Mouse (Mus musculus): ENCODE results near the gene Sc5d.

Gene Sc5d

DNA sequence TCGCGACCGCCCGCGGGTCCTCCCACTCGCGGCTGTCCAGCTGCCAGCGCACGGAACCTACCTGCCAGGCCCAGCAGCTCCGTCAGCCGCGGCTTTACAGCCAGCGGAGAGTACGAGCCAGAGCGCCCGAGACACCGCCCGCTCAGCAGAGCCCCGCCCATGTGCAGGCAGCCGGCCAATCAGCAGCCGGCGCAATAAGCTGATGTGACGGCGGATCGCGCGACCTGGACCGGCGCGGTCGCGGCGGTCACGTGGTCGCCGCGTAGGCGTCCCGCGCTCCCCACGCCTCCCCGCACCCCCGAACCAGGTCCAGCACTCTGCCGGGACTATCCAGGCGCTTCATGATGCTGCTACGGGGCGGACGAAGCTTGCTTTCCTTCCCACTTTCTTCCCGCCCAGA lies at the start of gene Sc5d:
Gene Sc5d, minus strand, starts transcription at position 112 of the 400 bp plus-strand sequence.
- DNase-seq: peak; percentile 96

DNA sequence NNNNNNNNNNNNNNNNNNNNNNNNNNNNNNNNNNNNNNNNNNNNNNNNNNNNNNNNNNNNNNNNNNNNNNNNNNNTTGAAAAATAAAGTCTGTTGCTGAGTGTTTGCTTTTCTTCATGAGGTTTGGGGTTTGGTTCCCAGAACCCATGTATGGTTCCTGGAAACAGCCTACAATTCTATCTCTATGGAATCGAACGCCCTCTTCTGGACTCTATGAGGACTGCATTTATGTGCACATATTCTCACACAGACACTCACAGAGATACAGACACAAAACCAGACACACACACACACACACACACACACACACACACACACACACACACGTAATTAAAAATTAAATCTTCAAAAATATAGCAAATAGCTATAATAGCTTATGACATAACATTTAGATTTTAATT lies 47.3 kb upstream of the Sc5d start:
- DNase-seq: no peak

DNA sequence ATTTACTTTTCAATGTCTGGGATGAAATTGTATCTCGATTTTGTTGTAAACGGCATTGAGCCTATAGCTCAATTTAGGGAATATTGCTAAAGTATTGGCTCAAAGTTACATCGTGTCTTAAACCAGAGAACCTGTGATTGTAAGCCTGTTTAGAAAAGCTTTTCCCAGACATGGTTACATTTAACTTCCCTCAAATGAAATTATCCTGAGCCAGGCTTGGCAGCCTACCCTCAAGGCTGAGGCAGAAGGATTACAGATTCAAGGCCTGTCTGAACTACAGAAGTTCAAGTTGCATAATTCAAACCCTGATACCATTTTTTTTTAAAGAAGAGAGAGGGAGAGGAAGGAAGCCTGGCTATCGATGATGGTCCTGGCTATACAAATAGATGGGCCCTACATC lies 39.8 kb upstream of the Sc5d start:
- no peak for DNase-seq

DNA sequence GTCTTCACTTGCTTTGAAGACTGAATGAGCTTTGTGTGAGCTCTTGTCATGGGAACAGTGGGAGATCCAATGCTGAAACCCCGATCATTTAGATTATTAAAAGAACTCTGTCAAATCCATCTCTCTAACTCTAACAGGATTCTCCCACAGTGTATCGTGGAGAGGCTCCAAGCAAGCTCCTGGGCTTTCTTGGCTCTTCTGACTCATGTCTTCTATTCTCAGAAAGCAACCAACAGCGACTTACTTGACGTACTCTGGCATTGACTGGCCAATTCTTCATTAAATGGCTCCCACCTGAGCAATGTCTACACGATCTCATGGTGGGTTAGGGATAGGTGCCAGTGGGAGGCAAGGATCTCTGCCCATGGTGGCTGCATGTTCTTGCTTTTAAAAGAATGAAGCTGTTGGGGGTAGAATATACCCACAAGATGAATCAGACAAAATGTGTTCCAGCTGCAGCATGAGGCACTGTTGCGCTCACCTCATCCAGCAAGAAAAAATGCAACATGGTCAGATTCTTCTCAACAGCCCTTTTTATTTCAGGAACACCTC lies 37.1 kb upstream of the Sc5d start:
- no peak for DNase-seq

DNA sequence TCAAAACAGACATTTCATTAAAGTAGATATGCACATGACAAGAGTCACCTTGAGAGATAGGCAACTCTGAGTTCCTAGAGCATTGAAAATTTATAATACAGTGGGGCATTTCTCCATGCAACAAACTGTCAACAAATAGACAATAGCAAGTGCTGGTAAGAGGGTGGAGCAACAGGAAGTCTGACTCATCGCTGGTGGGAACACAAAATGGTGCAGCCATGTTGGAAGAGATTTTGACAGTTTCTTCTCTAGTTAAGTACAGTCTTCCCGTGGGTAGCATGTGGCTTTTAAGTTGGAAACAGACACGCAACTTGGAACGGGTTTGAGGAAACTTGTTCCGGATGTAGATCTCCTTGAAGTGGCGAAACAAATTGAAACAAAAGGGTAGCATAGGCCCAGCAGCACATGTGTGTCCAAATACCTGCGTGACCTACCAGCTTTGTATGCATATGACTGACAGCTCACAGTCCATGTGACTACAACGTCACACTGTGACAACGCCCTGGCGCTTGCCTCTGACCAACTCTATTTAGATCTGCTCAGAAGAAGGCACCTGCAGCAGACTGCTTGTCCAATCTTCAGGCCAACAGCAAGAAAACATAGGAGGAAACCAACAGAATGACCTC lies 32.4 kb upstream of the Sc5d start:
- no peak for DNase-seq

DNA sequence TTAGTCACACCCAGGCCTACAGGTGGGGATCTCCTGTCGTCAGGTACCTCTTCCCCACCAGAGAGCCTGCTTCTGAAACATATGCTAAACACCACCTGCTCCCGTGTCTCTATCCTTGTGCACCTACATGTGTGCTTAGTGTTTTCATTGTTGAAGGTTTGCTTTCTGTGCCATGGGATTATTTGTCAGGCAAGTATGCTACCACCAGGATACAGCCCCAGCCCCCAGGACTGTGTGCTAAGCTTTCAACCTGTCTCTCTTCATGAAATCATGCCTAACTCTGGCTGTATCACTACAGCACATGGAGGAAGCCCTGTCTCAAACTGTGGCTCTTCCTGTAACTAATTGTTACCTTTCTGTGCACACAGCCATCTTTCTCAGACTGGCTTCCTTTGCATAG lies 30.1 kb upstream of the Sc5d start:
- DNase-seq: no peak

DNA sequence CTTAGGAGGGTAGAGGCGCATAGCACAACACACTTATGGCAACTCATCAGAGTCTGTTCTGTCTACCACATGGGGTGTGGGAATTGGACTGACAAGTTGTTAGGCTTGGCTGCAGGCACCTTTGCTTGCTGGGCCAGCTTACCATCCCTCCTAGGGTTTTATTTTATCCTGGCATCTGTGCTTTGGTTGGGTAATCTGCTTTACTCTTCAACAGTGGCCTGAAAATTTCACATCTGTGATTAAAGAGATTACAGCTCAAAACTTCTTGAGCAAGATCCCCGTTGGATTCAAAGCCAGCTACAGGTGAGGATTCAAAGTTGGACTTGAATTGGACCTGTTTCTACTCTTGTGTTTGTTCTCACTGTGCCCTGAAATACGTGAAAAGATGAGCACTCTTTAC lies 29.5 kb upstream of the Sc5d start:
- DNase-seq: no peak

DNA sequence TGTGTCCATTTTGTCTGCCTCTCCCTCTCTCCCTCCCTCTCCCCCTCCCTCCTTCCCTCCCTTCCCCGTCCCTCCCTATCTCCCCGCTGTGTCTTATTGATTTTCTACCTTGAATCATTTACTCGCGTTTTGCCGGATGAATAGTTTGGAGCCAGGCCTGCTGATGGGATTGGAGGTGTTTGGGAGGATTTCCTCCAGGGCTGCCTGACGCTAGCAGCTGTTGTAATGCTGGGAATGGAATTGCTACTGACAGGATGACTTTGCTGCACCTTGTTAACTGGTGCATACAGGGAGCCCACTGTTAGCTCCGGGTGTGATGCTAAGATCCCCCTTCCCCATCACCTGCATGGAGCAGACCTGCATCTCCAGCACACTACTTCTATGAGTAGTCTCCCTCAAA lies 29.0 kb upstream of the Sc5d start:
- no peak for DNase-seq

DNA sequence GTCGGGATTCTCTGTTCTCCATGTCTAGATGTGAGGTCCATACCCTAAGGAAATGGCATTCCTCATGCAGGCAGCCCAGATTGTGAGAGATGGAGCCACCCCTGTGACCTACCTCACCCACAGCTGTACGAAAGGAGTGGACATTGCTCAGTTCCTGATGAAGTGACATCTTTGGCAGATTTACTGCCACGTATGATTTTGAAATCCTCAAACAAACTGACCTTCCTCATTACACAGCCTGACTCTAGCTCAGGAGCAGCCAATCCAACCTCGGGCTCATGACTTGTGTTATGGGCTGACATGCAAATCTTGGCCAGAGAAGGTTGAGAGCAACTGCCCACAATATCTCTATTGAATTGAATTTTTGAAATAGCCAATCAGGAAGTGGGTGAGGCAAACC lies 15.6 kb upstream of the Sc5d start:
- DNase-seq: no peak

DNA sequence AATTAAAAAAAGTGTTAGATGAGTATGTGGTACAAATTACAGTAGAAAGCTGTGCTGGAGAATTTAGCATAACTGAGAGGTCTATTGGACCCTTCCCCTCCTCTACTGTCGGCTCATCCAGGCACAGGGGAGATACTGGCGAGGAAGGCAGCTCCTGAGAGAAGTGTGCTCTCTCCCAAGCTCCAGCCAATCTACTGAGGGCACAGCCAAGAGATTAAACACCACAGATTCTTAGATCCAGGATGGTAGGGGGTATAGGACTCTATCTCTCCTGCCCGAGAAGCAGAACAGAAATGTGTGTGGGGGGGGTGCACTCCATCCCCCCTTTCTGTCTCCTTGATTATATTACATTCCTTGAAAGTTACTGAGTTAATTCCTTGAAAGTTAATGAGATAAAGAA lies 14.0 kb upstream of the Sc5d start:
- no peak for DNase-seq

DNA sequence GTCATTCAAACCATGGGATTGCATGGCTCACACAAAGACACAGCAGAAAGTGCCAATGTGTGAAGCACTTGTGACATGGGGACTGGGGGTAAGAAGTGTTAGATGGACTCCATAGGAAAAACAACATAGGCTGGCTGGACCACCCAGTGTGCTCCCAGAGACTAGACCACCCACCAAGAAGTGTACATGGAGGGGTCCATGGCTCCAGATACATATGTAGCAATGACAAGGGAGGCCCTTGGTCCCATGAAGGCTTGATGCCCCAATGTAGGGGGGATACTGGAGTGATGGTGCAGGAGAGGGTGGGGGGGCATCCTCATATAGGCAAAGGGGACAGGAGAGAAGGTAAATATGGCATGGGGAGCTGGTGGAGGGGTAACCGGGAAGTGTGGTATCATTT lies 13.6 kb upstream of the Sc5d start:
- no peak for DNase-seq

DNA sequence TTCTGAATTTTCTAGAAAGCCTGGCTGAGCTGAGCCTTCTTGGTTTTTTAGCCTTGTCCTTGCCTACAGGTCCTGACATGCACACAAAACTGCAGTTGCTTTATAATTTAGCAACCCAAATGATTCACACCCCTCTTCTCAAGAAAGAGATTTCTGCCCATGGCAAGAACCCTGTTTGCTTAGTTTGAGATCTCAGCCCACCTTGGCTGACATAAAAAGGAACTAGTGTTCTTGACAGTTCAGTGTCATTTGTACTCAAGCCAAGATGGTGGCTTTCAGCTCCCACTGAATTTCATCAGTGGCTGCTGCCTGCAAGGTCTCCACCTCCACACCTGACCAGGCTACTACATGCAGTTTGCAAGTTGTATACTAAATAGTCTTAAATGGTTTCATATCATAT lies 13.1 kb upstream of the Sc5d start:
- DNase-seq: no peak

DNA sequence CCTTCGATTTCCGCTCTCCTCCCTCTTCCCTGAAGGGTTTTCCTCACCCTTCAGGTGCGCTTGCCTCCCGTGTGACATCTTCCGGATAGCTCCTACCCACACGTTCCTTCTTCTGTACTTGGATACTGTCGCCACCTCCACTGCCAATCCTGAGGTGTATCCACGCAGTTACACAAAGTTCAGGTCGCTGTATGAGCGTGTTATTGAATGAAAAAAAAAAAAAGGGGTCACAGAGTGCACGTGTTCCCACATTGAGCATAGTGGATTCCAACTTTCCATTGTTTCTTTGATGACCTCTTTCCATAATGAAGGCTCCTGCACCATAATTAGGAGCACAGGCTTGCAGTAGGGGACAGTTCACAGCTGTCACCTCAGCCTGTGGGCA lies 11.7 kb upstream of the Sc5d start:
- DNase-seq: no peak

DNA sequence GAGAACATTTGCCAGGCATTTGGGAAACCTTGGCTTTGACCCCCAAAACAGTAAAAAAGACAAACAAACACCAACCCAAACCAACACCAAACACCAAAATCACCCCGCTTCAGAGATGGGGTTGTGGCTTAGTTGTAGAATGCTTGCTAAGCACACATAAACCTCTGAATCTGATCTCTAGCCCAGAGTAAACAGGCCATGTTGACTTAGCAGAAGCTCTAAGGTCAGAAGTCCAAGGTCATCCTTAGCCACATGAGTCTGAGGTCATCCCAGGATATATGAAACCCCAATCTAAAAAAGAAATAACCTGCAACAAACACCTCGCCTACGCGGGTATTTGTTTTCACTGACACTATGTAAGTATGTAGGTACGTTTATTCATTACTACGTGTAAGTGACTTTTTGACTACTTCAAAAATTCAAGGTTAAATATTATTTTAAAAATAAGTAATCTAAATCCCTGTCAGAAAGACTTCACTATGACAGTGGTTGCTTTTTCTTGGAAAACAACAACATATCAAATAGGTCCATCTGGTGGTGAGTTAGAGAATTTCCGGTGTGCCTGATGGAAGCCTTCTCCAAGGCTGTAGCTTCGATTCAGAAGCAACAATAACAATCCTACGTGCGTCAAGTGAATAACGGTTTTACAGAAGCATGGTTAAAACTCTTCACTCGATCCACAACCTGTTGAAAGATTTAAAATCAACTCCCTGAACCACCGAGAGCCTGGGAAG lies 11.1 kb upstream of the Sc5d start:
- peak; percentile 68 for DNase-seq

DNA sequence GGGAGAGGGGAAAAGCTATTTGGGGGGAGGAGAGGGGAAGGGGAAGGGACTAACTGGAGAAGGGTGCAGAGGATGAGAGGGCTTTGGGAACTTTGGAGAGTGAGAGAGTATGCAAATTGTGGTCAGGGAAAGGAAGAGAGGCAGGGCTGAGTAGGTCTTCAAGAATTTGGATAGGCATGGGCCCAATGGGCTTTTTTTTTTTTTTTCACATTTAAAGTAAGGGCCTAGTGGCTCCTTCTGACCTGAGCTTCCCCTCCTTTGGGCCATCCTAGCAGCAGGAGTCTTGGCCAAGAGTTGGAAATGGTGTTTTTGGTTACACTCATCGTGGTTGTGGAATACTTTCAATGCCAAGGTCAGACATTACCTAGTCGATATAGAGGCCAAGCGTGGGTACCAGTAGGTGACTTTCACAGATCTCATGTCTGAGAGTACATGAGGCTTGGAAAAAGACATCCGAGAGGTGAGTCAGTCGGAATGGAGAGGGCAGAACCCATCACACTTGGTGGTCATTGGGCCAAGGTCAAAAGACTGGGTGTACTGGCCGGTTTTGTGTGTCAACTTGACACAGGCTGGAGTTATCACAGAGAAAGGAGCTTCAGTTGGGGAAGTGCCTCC lies 9.7 kb upstream of the Sc5d start:
- DNase-seq: no peak

DNA sequence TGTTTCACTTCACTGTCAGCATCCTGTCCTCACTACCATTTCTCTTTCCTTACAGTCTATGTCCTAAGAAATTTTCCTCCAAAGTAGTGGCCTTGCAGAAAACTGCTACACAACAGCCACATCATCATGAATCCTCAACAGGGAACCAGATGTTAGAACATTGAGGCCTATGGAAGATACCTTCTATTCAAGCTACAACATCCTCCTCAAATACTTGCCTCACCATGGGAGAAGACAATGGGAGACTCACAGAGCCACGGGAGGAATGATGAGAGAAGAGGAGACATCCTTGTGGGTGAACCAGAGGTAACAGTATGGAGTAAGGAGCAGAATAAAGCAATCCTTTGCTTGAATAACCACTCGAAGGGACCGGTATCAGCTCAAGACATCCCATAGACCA lies 9.1 kb upstream of the Sc5d start:
- DNase-seq: no peak

DNA sequence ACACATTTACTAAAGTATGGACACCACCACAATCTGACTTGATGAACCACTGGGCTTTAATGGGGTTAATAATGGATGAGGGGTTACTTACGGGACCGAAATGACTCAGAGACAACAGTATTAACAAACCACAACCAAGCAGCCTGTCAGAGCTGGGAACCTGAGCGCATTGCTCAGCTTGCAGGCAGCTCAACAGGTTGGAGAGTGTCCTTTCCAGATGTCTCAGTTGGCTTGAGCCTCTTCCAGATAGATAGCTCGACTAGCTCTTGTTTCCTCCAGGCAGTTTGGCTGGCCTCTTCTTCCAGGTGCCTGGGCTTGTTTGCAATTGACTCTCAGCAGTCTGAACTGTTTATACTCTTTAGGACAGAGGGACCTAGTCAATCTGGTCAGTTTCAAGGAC lies 8.6 kb upstream of the Sc5d start:
- no peak for DNase-seq

DNA sequence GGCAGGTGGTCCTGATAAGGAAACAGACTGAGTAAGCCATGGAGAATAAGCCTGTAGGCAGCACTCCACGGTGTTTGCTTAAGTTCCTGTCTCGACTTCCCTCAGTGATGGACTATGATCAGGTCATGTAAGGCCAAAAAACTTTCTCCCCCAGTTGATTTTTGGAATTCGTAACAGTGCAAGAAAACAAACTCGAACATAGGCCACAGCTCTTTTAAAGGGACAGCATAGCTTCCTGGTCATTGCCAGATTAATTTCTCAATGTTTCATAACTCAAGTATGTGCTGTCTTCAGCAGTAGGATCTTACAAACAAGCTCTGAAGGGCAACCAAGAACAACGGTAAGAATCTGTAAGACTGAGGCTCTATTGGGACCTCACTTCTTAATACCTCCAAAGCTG lies 7.4 kb upstream of the Sc5d start:
- peak; percentile 60 for DNase-seq

DNA sequence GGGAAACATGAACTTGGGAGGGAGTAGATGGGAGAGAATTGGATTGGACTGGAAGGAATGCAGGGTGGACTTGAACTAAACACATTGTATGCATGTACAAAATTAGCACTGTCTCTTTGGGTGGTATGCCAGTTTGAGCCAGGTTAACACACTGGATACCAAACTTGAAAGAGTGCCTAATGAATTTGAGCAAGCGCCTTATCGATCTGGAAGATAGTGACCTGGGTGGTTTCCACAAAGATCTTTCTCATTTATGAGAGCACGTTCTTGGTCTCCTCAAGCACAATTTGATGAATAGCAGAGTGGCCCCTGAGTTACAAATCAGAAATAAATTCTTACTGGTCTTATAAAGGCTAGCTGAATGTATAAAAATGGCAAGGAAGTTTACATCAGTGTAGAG lies 6.6 kb upstream of the Sc5d start:
- DNase-seq: no peak

DNA sequence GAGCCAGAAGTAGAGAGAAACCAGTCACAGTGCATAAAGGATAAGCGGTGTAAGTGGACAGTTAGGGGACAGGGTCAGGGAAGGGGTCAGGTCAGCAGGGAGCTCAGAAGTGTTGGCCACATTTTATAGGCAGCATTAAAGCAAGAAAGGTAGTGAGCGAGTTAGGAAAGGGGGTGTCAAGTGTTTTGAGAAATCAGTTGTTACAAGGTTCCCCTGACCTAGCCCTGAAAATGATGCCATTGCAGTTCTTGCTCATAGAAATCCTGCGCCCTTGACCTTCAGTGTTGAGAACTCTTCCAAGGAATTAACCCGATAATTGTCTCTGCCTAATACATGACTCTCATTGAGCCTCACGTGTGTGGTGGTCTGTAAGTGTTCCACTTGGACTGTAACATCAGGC lies 6.0 kb upstream of the Sc5d start:
- DNase-seq: no peak

DNA sequence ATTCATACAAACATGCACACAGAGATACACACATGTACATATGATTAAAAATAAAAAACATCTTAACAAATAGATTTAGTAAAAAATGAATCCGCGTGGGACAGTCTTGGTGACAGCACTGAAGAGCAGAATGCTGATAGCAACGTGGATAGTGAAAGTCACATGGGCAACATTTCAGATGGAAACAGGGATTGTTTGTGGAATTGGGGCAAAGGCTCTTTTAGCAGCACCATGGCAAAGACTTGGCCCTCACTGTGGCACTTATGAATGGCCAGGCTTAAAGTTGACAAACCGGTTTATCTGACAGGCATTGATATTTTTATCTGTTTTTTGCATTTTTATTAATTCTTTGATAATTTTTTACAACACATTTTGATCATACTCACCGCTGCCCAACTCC lies 4.3 kb upstream of the Sc5d start:
- DNase-seq: no peak

DNA sequence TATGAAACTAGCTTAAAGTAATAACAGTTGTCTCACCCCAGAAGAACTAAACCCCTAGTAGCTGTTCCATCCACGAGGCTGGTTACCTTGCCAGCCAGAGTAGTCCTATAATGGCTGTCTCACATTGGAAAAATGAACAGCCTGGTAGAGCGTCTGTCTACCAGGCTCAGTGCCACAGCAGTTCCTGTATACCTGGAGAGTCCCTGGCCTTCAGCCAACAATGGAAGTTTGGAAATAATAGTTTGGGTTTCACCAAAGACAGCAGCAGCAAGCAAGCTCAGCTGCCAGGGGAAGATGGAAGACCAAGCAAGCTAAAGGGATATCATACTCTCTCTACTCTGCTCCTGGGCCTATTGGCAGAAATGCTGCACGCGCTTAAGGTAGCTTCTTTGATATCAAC lies 1.3 kb upstream of the Sc5d start:
- no peak for DNase-seq

DNA sequence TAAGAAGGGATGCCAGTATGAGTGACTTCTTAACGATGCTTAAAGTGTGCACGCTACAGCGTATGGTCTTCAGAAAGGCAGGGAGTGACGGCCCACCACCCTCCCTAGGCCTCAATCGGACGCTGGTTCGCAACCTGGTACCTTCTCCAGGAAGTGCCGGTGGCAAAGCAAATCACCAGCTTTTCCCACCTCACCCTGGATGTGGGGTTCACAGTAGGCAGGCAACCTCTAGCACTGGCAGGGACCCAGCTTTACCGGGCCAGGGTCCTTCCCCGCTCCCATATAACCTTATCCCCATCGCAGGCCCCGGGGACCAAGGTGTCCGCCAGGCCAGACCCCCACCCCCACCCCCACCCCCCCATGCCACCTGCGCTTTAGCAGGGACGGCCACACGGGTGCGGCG lies 346 bp downstream of the Sc5d start:
- DNase-seq: no peak

DNA sequence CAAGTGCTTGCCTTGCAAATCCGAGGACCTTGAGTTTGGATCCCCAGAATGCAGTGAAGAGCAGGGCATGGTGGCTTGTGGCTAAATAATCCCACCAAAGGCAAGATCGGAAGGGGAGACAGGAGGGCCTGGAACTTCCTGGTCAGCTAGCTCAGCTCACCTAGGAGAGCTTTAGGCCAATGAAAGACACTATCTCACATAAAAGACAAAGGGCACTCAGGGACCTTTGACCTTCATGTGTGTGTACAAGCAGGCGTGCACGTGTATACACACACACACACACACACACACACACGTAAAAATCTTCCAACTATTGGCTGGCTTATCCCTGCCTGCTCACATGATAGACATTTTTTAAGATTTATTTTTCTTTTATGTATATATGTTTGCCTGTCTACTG lies 3.6 kb downstream of the Sc5d start:
- DNase-seq: no peak

DNA sequence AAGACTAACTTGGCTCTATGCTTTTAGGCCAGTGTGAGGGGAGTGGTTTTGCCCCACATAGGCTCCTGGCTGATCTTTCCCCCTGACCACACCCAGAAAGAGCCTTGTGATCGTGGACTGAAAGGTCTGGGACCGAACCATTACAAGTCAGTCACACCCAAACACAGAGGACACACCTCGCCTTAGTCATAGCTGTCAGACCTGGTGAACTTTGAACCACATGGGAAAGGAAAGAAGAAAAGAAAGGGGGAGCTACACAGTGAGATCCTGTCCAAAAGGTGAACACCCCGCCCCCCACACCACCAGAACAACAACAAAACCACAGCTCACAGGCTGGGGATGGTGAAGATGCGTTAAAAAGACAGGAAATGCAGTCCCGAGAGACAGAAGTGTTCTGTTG lies 14.9 kb downstream of the Sc5d start:
- no peak for DNase-seq
